Mouse (Mus musculus): ENCODE measurements around the gene Aqp3. TPM values are rescaled to one million over a fixed set of nuclear protein-coding genes. Genes with fewer than 3 reads are reported as not detected.

The Aqp3 gene
- total and polyA plus RNA-seq, 2 experiments from 2014 or later, result 0.19 to 6.3 TPM

DNA sequence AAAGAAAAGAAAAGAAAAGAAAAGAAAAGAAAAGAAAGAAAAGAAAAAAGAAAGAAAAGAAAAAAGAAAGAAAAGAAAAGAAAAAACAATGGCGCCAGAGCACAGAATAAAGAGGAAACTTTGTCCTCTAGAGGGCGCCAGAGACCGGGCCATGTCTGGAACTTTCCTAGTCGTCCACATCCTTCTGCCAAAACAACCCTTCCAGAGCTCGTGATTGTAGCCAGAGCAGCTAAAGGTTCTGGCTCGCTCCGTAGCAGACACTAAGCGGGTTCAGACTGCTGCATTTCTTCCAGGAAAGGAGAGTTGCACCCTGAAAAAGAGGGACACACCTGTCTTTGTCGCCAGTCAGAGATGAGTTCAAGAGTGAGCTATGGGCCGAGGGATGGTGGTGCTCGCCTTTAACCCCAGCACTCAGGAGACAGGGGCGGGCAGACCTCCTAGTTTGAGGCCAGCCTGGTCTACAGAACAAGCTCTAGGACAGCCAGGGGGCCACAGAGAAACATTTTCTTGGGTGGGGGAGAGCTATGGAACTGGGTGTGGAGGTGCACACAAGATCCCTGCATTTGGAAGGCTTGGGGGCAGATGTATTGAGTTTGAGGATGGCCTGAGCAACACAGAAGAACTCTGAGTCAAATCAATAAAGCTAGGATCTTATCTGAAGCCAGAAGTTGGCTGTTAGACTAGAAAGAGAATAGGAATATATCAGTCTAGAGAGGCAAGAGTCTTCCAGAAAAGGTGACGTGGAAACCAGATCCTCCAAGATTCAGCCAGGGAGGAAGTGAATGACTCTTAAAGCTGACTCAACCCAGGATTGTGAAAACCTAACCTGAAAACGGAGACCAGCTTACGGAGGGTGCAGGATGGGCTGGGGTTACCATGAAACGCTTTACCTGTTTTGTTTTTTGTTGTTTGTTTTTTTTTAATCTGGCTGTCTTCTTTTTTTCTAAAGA lies 47.0 kb downstream of the Aqp3 start:
- Histone ChIP-seq H3K4me1 (ENCODE audit: control insufficient read depth, insufficient read depth) (peaks cover 26% of the 10 kb centered on the region), H3K36me3 (replicated peaks; ENCODE audit: control insufficient read depth, insufficient read depth, low read length) (no peaks in the 10 kb centered on the region), H3K4me2 (ENCODE audit: low read depth, low read length) (peak overlapping the region; percentile 44), H3K27me3 (ENCODE audit: control insufficient read depth, insufficient read depth, low read length) (no peaks in the 10 kb centered on the region), H3K27ac (ENCODE audit: low read depth) (no peak overlapping the region), H3K9me3 (replicated peaks; ENCODE audit: control insufficient read depth, low read length) (no peaks in the 10 kb centered on the region), H3K4me3 (ENCODE audit: low read depth, low read length) (no peak overlapping the region), H3K9ac (replicated peaks; ENCODE audit: low read depth, low read length) (no peak overlapping the region)
- no peak for TF ChIP-seq EP300 (IDR thresholded peaks at IDR 0.05; ENCODE audit: low read depth)
- TF ChIP-seq CTCF (IDR thresholded peaks at IDR 0.05; ENCODE audit: low read depth), result peak; percentile 83
- DNase-seq (ENCODE audit: low spot score) (peak; percentile 84), ATAC-seq (ENCODE audit: insufficient read depth, low read depth) (peak; percentile 60; the same call in 1 of the 2 replicates)
- 35% methylated on average over 16 of the region's 16 CpGs for WGBS

DNA sequence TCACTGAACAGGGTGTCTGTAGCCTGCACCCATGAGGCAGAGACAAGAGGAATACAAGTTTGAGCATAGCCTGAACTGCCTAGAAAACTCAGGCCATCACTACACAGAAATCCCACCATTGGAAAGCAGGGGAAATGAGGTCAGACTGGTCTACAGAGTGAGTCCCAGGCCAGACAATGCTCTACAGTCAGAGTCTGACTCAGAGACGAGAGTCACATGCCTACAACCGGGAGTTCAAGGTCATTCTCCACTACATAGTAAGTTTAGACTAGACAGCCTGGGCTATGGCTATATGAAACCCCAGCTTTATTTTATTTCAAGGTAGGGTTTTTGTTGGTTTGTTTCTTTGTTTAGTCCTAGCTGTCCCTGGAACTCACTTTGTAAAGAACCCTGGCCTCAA lies 49.1 kb downstream of the Aqp3 start:
- no peak for DNase-seq (ENCODE audit: low spot score)
- 24% methylated on average over 2 of the region's 2 CpGs for WGBS
- Histone ChIP-seq H3K27me3 (ENCODE audit: control insufficient read depth, insufficient read depth, low read length) (no peaks in the 10 kb centered on the region), H3K9me3 (replicated peaks; ENCODE audit: control insufficient read depth, low read length) (no peaks in the 10 kb centered on the region), H3K9ac (replicated peaks; ENCODE audit: low read depth, low read length) (no peak overlapping the region), H3K36me3 (replicated peaks; ENCODE audit: control insufficient read depth, insufficient read depth, low read length) (no peaks in the 10 kb centered on the region), H3K4me3 (ENCODE audit: low read depth, low read length) (no peak overlapping the region), H3K4me1 (ENCODE audit: control insufficient read depth, insufficient read depth) (peaks cover 11% of the 10 kb centered on the region; the same call in 1 of the 2 replicates), H3K4me2 (ENCODE audit: low read depth, low read length) (no peak overlapping the region), H3K27ac (ENCODE audit: low read depth) (peak overlapping the region; percentile 62; the same call in 1 of the 2 replicates)
- TF ChIP-seq EP300 (IDR thresholded peaks at IDR 0.05; ENCODE audit: low read depth) (no peak), CTCF (IDR thresholded peaks at IDR 0.05; ENCODE audit: low read depth) (no peak)
- ATAC-seq (ENCODE audit: insufficient read depth, low read depth), result no peak

DNA sequence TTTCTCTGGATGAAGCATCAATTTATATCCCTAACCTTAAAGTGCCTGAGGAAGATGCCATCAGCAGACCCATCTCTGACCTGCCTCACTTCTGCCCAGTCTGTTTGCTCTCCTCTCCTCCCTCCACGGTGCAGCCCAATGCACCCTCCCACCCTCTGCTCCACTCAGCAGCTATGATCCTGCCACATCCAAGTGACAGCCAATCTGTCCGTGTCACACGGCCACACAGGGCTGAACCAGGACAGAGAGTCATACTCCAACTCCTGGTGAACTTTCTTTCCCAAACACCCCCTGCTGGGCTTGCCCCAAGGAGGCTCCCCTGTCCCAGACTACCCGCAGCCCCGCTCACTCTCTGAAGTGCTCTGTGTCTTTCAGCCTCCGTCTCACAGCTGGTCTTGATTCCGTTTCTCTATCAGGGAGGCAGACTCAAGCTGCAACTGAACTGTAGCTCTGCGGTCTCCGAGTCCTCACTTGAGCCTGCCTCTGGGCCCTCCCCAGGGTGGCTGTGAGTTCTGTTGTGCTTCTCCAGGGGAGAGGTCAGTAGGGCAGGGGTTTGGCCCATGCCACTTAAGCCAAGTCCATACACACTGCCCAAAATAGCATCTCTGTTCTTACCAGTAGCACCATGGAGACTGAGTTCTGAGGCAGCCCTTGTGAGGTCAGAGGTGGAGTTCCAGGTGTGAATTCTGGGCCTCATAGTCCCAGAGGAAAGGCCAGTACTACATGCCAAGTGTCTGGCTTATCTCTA lies 50.3 kb downstream of the Aqp3 start, which contains the start of gene Aqp7:
Aqp7 (minus strand) TSS at position 616 of the 748 bp plus-strand sequence.
- peak; percentile 74 for ATAC-seq (ENCODE audit: insufficient read depth, low read depth)
- Histone ChIP-seq H3K4me1 (ENCODE audit: control insufficient read depth, insufficient read depth) (peaks cover 11% of the 10 kb centered on the region; the same call in 1 of the 2 replicates), H3K4me2 (ENCODE audit: low read depth, low read length) (peak within 1 kb of the TSS; percentile 18), H3K9ac (replicated peaks; ENCODE audit: low read depth, low read length) (no peak within 1 kb of the TSS), H3K27ac (ENCODE audit: low read depth) (peak within 1 kb of the TSS; percentile 62), H3K4me3 (ENCODE audit: low read depth, low read length) (peak within 1 kb of the TSS; percentile 9; the same call in 1 of the 2 replicates), H3K9me3 (replicated peaks; ENCODE audit: control insufficient read depth, low read length) (no peaks in the 10 kb centered on the region), H3K36me3 (replicated peaks; ENCODE audit: control insufficient read depth, insufficient read depth, low read length) (no peaks in the 10 kb centered on the region), H3K27me3 (ENCODE audit: control insufficient read depth, insufficient read depth, low read length) (no peaks in the 10 kb centered on the region)
- WGBS, result 30% methylated on average over 9 of the region's 9 CpGs
- no peak for DNase-seq (ENCODE audit: low spot score)
- TF ChIP-seq EP300 (IDR thresholded peaks at IDR 0.05; ENCODE audit: low read depth), result no peak
- TF ChIP-seq CTCF (IDR thresholded peaks at IDR 0.05; ENCODE audit: low read depth), result no peak

DNA sequence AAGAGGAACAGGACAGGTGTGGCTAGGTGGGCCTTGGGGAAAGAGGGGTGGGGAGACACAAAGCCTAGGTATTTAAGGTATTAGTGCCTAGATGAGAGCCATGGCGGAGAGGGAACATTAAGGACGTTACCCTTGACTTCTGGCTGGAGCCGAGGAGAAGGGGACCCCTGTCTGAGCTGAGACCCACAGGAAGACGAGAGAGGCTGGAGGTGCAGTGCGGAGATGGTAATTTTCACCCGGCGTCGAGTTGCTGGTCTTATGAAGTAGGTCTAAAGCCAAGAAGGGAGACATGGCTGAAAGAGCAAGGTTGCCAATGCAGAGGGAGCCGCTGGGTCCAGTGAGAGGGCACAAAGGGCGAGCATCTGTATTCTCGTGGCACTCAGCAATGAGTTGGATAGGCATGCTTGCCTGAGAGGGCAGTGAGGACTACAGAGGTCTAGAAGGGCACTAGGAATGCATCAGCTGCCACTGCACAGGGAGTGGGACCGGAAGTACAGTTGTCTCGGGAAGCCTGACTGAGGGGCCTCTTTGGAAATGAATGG lies 51.7 kb downstream of the Aqp3 start:
- H3K36me3 ChIP-seq (replicated peaks; ENCODE audit: control insufficient read depth, insufficient read depth, low read length), result no peaks in the 10 kb centered on the region
- no peak overlapping the region for H3K27ac ChIP-seq (ENCODE audit: low read depth)
- no peak overlapping the region for H3K4me3 ChIP-seq (ENCODE audit: low read depth, low read length)
- H3K9ac ChIP-seq (replicated peaks; ENCODE audit: low read depth, low read length), result no peak overlapping the region
- no peaks in the 10 kb centered on the region for H3K9me3 ChIP-seq (replicated peaks; ENCODE audit: control insufficient read depth, low read length)
- H3K4me2 ChIP-seq (ENCODE audit: low read depth, low read length), result peak overlapping the region; percentile 18; the same call in 1 of the 2 replicates
- DNase-seq (ENCODE audit: low spot score) (no peak), ATAC-seq (ENCODE audit: insufficient read depth, low read depth) (no peak)
- H3K27me3 ChIP-seq (ENCODE audit: control insufficient read depth, insufficient read depth, low read length), result no peaks in the 10 kb centered on the region
- H3K4me1 ChIP-seq (ENCODE audit: control insufficient read depth, insufficient read depth), result peaks cover 14% of the 10 kb centered on the region; the same call in 1 of the 2 replicates
- 78% methylated on average over 13 of the region's 13 CpGs for WGBS
- TF ChIP-seq EP300 (IDR thresholded peaks at IDR 0.05; ENCODE audit: low read depth), result no peak
- TF ChIP-seq CTCF (IDR thresholded peaks at IDR 0.05; ENCODE audit: low read depth), result no peak

DNA sequence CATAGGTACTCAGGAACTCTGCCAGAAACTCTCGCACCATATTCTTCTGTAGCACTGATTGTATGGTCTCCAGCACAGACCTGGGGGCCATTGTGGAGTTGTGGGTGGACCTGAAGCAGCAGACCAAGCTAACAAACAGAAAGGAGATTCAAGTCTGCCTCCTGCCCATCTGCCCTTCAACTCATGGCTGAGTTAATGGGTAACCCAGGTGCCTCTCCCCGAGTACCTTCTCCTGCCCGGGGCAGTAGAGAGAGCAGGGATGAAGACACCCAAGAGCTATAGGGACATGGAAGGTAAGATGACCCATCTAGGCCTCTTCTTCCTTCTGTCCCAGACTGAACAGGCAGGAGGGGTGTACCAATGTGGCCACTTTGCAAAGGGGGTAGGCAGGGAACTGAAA lies 52.7 kb downstream of the Aqp3 start:
- ATAC-seq (ENCODE audit: insufficient read depth, low read depth), result no peak
- H3K4me3 ChIP-seq (ENCODE audit: low read depth, low read length), result no peak overlapping the region
- H3K27ac ChIP-seq (ENCODE audit: low read depth), result no peak overlapping the region

More for the DNA sequence above, 52.7 kb downstream of the Aqp3 start:
- WGBS, result 85% methylated on average over 3 of the region's 3 CpGs
- H3K4me2 ChIP-seq (ENCODE audit: low read depth, low read length), result no peak overlapping the region
- H3K9ac ChIP-seq (replicated peaks; ENCODE audit: low read depth, low read length), result no peak overlapping the region
- TF ChIP-seq CTCF (IDR thresholded peaks at IDR 0.05; ENCODE audit: low read depth) (no peak), EP300 (IDR thresholded peaks at IDR 0.05; ENCODE audit: low read depth) (no peak)
- no peaks in the 10 kb centered on the region for H3K36me3 ChIP-seq (replicated peaks; ENCODE audit: control insufficient read depth, insufficient read depth, low read length)
- no peaks in the 10 kb centered on the region for H3K27me3 ChIP-seq (ENCODE audit: control insufficient read depth, insufficient read depth, low read length)
- no peaks in the 10 kb centered on the region for H3K9me3 ChIP-seq (replicated peaks; ENCODE audit: control insufficient read depth, low read length)
- DNase-seq (ENCODE audit: low spot score), result no peak
- H3K4me1 ChIP-seq (ENCODE audit: control insufficient read depth, insufficient read depth), result 0 out of 2 replicates have a peak, but pooled peaks cover 16% of the 10 kb centered on the region

Data from heart, postnatal 0 days (tissue).